Mouse (Mus musculus): ENCODE data around the gene Gnb5.

- TF ChIP-seq CTCF (conservative IDR thresholded peaks at IDR 0.05; ENCODE audit: low read length): no peak
- no peak for TF ChIP-seq NANOG (IDR thresholded peaks at IDR 0.05; ENCODE audit: borderline replicate concordance, low read length)
- no peak for TF ChIP-seq POU5F1 (IDR thresholded peaks at IDR 0.05; ENCODE audit: borderline replicate concordance, low read length)
Observed at GRCm38 (mm10) chr9:75313832-75314516, 7.9 kb downstream of the Gnb5 start.

Data from E14TG2a.4 (cell line).